Mouse (Mus musculus): ENCODE measurements around the gene Tpk1.

DNA sequence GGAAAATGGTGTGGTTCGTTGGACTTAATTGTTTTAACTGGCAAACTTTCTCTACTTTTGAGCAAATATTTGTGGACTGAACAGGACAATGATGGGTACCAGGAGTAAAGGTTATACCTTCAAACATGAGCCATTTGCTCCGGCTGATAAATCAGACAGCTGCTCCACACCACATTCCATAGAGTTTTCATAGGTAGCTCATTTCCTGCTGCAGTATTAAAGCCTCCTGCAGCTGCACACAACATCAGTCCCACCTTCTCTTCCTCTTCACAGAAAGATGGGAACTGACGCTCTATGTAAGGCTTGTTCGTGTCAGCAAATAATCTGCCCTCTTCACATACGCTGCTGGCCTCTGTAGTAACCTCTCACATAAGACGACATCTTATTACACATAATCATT, 22.4 kb downstream of the Tpk1 start:
- TF ChIP-seq CTCF (IDR thresholded peaks at IDR 0.05 in 2 of 3, conservative IDR thresholded peaks at IDR 0.05 in 1 of 3; ENCODE audit: control insufficient read depth in 1 of 3, insufficient read depth in 1 of 3, low read depth in 2 of 3, low read length in 3 of 3, poor library complexity in 1 of 3, severe bottlenecking in 1 of 3) (no peak), ZC3H11A (IDR thresholded peaks at IDR 0.05; ENCODE audit: low read depth, low read length) (no peak), JUND (IDR thresholded peaks at IDR 0.05; ENCODE audit: low read depth, low read length) (no peak), EP300 (IDR thresholded peaks at IDR 0.05; ENCODE audit: low read depth in 1 of 2, low read length in 2 of 2) (no peak), POLR2A (IDR thresholded peaks at IDR 0.05; ENCODE audit: control insufficient read depth in 1 of 2, insufficient read depth in 1 of 2, low read depth in 1 of 2, low read length in 2 of 2, poor library complexity in 1 of 2) (no peak), MYB (IDR thresholded peaks at IDR 0.05; ENCODE audit: low read depth, low read length) (no peak), RCOR1 (IDR thresholded peaks at IDR 0.05; ENCODE audit: low read depth, low read length) (no peak), MEF2A (IDR thresholded peaks at IDR 0.05; ENCODE audit: extremely low read depth, insufficient replicate concordance, low read depth, low read length, poor library complexity, severe bottlenecking) (no peak), TBP (IDR thresholded peaks at IDR 0.05; ENCODE audit: low read depth, low read length) (no peak), GATA1 (IDR thresholded peaks at IDR 0.05; ENCODE audit: low read depth, low read length) (no peak), CHD1 (IDR thresholded peaks at IDR 0.05; ENCODE audit: low read depth, low read length) (no peak), TAL1 (IDR thresholded peaks at IDR 0.05; ENCODE audit: low read length) (no peak), E2F4 (IDR thresholded peaks at IDR 0.05; ENCODE audit: borderline replicate concordance, low read depth, low read length) (no peak), MYC (IDR thresholded peaks at IDR 0.05; ENCODE audit: low read depth, low read length) (no peak)
